Mouse (Mus musculus): ENCODE results near the gene Map1b. TPM values are rescaled to one million over a fixed set of nuclear protein-coding genes. Genes with fewer than 3 reads are reported as not detected.

Gene Map1b
- polyA plus RNA-seq, 1 experiment from 2014 or later, result 1,521 TPM

DNA sequence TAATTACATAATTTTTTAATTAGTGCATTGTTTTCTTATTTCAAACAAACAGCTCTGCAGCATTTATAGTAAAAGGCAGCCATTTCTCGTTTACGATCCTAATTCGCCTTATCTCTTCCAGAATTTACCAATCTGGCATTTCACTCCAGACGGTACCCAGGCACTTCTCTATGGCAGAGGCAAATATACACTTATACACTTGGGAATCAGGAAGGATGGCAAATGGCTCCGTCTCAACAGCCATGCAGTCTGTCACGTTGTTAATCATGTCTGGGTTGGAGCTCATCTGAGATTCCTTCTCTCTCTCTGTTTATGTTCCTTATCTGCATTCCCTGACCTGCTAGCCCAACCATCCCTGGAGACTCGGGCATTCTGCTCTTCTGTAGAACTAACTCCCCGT, 38.6 kb upstream of the Map1b start:
- H3K27ac ChIP-seq (ENCODE audit: low read depth, low read length), result no peak overlapping the region
- 81% methylated on average over 8 of the region's 8 CpGs for WGBS
- ATAC-seq (ENCODE audit: low FRiP score) (no peak), DNase-seq (ENCODE audit: low spot score) (no peak)
- no peaks in the 10 kb centered on the region for H3K36me3 ChIP-seq (ENCODE audit: control insufficient read depth, insufficient read depth, low read length)
- no peak overlapping the region for H3K4me3 ChIP-seq (ENCODE audit: low read depth, low read length)
- H3K4me1 ChIP-seq (replicated peaks; ENCODE audit: control insufficient read depth, insufficient read depth, low read length), result no peaks in the 10 kb centered on the region; the same call in 1 of the 2 replicates
- H3K4me2 ChIP-seq (replicated peaks; ENCODE audit: low read depth, low read length), result no peak overlapping the region
- no peaks in the 10 kb centered on the region for H3K27me3 ChIP-seq (ENCODE audit: control insufficient read depth, insufficient read depth, low read length)
- H3K9me3 ChIP-seq (ENCODE audit: control insufficient read depth, low read length), result no peaks in the 10 kb centered on the region
- no peak overlapping the region for H3K9ac ChIP-seq (ENCODE audit: low read depth, low read length)

DNA sequence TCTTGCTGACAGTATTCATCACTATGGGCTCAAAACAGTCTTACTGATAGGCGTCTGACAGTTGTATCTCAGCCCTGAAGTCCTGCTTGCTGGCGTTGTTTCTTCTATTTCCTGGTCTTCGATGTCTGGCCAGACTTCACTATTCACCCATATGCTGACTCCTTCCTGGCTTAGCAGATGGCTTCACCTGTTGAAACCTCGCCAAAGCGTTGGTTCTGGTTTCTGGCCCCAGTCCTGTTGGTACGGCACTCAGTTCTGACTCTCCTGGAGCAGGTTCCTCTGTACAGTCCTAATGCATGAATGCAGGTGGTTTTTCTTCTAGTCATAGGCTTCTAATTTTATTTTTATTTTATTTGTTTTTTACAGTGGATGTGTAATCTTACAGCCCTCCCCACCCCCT, 38.1 kb upstream of the Map1b start:
- WGBS, result 86% methylated on average over 6 of the region's 6 CpGs
- no peak overlapping the region for H3K27ac ChIP-seq (ENCODE audit: low read depth, low read length)
- no peaks in the 10 kb centered on the region; the same call in 1 of the 2 replicates for H3K4me1 ChIP-seq (replicated peaks; ENCODE audit: control insufficient read depth, insufficient read depth, low read length)
- H3K27me3 ChIP-seq (ENCODE audit: control insufficient read depth, insufficient read depth, low read length), result no peaks in the 10 kb centered on the region
- ATAC-seq (ENCODE audit: low FRiP score), result no peak
- H3K9ac ChIP-seq (ENCODE audit: low read depth, low read length), result no peak overlapping the region
- no peaks in the 10 kb centered on the region for H3K36me3 ChIP-seq (ENCODE audit: control insufficient read depth, insufficient read depth, low read length)
- no peak for DNase-seq (ENCODE audit: low spot score)
- no peak overlapping the region for H3K4me2 ChIP-seq (replicated peaks; ENCODE audit: low read depth, low read length)
- no peaks in the 10 kb centered on the region for H3K9me3 ChIP-seq (ENCODE audit: control insufficient read depth, low read length)
- no peak overlapping the region for H3K4me3 ChIP-seq (ENCODE audit: low read depth, low read length)

DNA sequence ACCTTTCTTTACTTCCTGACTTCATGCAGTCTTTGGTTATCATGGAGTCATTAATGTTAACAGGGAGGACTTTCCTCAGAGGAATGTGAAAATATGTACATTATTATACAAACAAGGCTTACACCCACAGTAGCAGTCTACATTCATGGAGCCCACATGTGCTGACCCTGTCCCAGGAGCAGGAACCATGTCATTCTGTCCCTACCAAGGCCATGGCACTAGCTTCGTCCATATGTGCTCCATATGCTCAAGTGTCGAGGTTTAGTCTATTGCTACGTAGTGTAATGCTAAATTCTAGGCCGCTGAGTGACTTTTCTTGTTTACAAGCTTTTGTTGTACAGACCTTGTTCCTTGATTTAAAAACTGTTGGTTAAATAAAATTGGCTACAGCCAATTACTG, 36.0 kb upstream of the Map1b start:
- WGBS, result 89% methylated on average over 4 of the region's 4 CpGs
- DNase-seq (ENCODE audit: low spot score), result no peak
- no peaks in the 10 kb centered on the region for H3K36me3 ChIP-seq (ENCODE audit: control insufficient read depth, insufficient read depth, low read length)
- no peaks in the 10 kb centered on the region; the same call in 1 of the 2 replicates for H3K4me1 ChIP-seq (replicated peaks; ENCODE audit: control insufficient read depth, insufficient read depth, low read length)
- H3K4me3 ChIP-seq (ENCODE audit: low read depth, low read length), result no peak overlapping the region
- ATAC-seq (ENCODE audit: low FRiP score), result no peak
- no peak overlapping the region for H3K9ac ChIP-seq (ENCODE audit: low read depth, low read length)
- no peaks in the 10 kb centered on the region for H3K27me3 ChIP-seq (ENCODE audit: control insufficient read depth, insufficient read depth, low read length)
- H3K4me2 ChIP-seq (replicated peaks; ENCODE audit: low read depth, low read length), result no peak overlapping the region
- H3K27ac ChIP-seq (ENCODE audit: low read depth, low read length), result no peak overlapping the region
- H3K9me3 ChIP-seq (ENCODE audit: control insufficient read depth, low read length), result no peaks in the 10 kb centered on the region

DNA sequence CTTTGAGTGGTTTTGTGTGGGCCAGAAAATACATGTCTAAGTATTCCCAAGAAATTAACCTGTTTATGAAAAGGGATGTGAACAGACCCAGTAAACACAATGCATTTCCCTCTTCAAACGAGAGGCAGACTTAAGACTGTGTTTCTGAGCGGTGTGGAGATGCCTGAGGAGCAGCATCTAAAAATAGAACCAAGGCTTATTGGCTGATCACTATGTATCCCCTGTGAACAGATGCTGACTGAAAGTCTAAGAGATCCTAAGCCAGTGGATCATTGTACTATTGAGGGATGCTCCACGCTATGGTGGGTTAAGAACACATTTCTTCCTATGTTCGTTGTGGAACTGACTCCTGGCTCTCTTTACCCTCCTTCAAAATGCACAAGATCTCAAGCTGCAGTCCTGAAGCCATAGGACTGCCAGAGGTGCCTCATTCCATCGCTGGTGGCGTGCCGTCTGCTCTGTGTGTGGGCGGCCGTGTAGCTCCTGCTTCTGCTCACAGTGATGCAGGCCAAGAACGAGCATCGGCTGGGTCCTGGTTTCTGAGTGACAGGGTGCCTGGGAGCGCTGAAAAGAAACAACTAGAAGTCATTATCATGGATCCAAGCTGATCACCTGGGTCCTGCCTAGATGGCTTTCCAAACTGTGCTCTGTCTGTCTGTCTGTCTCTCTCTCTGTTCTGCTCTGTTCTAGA, 34.5 kb upstream of the Map1b start:
- DNase-seq (ENCODE audit: low spot score) (no peak), ATAC-seq (ENCODE audit: low FRiP score) (peak; percentile 33; the same call in 1 of the 2 replicates)
- Histone ChIP-seq H3K4me3 (ENCODE audit: low read depth, low read length) (no peak overlapping the region), H3K4me2 (replicated peaks; ENCODE audit: low read depth, low read length) (no peak overlapping the region), H3K36me3 (ENCODE audit: control insufficient read depth, insufficient read depth, low read length) (no peaks in the 10 kb centered on the region), H3K27ac (ENCODE audit: low read depth, low read length) (no peak overlapping the region), H3K9me3 (ENCODE audit: control insufficient read depth, low read length) (no peaks in the 10 kb centered on the region), H3K4me1 (replicated peaks; ENCODE audit: control insufficient read depth, insufficient read depth, low read length) (no peaks in the 10 kb centered on the region; the same call in 1 of the 2 replicates), H3K9ac (ENCODE audit: low read depth, low read length) (no peak overlapping the region), H3K27me3 (ENCODE audit: control insufficient read depth, insufficient read depth, low read length) (no peaks in the 10 kb centered on the region)
- WGBS, result 49% methylated on average over 12 of the region's 12 CpGs

DNA sequence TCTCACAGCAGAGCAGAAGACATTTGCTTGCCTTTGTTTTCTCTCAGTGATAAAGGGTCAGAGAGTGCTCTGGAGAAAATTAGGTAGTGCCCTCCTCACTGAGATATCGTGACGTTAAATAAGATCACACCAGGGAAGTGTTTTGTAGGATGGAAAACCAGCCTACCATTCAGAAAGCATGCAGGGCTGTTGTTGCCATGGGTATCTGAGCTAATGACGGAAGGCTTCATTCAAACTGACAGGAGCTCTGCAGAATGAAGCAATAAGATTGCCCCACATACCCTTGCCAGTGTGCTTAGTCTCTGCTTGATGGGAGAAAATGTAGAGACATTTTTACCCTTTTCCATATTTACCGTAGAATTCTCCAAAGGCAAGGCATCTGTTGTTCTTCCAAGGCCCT, 33.7 kb upstream of the Map1b start:
- no peak for DNase-seq (ENCODE audit: low spot score)
- H3K4me3 ChIP-seq (ENCODE audit: low read depth, low read length), result no peak overlapping the region
- H3K9ac ChIP-seq (ENCODE audit: low read depth, low read length), result no peak overlapping the region
- no peaks in the 10 kb centered on the region; the same call in 1 of the 2 replicates for H3K4me1 ChIP-seq (replicated peaks; ENCODE audit: control insufficient read depth, insufficient read depth, low read length)
- WGBS, result 54% methylated on average over 4 of the region's 4 CpGs
- H3K27me3 ChIP-seq (ENCODE audit: control insufficient read depth, insufficient read depth, low read length), result no peaks in the 10 kb centered on the region
- H3K9me3 ChIP-seq (ENCODE audit: control insufficient read depth, low read length), result no peaks in the 10 kb centered on the region
- ATAC-seq (ENCODE audit: low FRiP score), result 0 out of 2 replicates have a peak, but pooled peaks have one; percentile 9
- H3K36me3 ChIP-seq (ENCODE audit: control insufficient read depth, insufficient read depth, low read length), result no peaks in the 10 kb centered on the region
- H3K4me2 ChIP-seq (replicated peaks; ENCODE audit: low read depth, low read length), result no peak overlapping the region
- 0 out of 2 replicates have a peak overlapping the region, but pooled peaks have one; percentile 30 for H3K27ac ChIP-seq (ENCODE audit: low read depth, low read length)

DNA sequence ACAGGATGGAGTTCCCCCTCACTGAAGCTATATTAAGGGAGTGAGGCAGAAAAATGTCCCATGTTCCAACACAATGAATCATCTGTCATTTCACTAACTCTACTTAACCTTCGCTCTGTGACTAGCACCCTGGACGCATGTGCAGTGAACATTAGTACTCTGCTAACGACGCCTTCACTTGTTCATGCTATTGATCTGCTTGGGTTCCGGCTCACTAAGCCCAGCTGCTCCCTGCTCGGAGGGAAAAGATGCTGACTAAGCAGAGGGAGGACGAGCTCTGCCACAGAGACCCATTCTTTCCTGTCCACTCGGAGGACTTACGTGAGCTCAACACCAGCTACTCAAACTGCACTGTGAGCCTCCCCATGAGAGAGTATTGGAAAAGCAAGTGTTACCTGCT, 33.2 kb upstream of the Map1b start:
- WGBS, result 27% methylated on average over 9 of the region's 9 CpGs
- Histone ChIP-seq H3K9me3 (ENCODE audit: control insufficient read depth, low read length) (no peaks in the 10 kb centered on the region), H3K27ac (ENCODE audit: low read depth, low read length) (0 out of 2 replicates have a peak overlapping the region, but pooled peaks have one; percentile 30), H3K9ac (ENCODE audit: low read depth, low read length) (no peak overlapping the region), H3K4me3 (ENCODE audit: low read depth, low read length) (no peak overlapping the region), H3K4me1 (replicated peaks; ENCODE audit: control insufficient read depth, insufficient read depth, low read length) (no peaks in the 10 kb centered on the region; the same call in 1 of the 2 replicates), H3K36me3 (ENCODE audit: control insufficient read depth, insufficient read depth, low read length) (no peaks in the 10 kb centered on the region), H3K4me2 (replicated peaks; ENCODE audit: low read depth, low read length) (no peak overlapping the region), H3K27me3 (ENCODE audit: control insufficient read depth, insufficient read depth, low read length) (no peaks in the 10 kb centered on the region)
- DNase-seq (ENCODE audit: low spot score), result peak; percentile 75
- peak; percentile 89 for ATAC-seq (ENCODE audit: low FRiP score)

DNA sequence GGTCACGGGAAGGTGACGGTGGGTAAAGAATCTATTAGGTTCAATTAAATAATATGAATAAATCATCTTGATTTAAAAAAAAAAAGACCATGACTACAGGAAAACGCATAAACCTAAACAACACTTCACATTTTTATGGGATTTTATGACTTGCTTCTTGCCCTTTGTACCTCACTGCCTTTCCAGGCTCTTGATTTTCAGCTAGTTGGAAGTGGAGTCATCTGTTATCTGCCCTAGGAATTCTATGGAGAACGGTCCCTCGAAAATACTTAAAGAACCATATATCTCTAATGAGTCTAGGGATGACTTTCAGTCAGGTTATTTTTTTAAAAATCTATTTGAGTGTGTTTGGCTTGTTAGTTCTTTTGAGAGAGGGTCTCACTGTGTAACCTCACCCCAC, 30.5 kb upstream of the Map1b start:
- WGBS, result 85% methylated on average over 5 of the region's 5 CpGs
- DNase-seq (ENCODE audit: low spot score) (no peak), ATAC-seq (ENCODE audit: low FRiP score) (no peak)
- Histone ChIP-seq H3K9ac (ENCODE audit: low read depth, low read length) (no peak overlapping the region), H3K9me3 (ENCODE audit: control insufficient read depth, low read length) (no peaks in the 10 kb centered on the region), H3K27ac (ENCODE audit: low read depth, low read length) (no peak overlapping the region), H3K4me3 (ENCODE audit: low read depth, low read length) (no peak overlapping the region), H3K4me1 (replicated peaks; ENCODE audit: control insufficient read depth, insufficient read depth, low read length) (no peaks in the 10 kb centered on the region; the same call in 1 of the 2 replicates), H3K36me3 (ENCODE audit: control insufficient read depth, insufficient read depth, low read length) (no peaks in the 10 kb centered on the region), H3K4me2 (replicated peaks; ENCODE audit: low read depth, low read length) (no peak overlapping the region), H3K27me3 (ENCODE audit: control insufficient read depth, insufficient read depth, low read length) (no peaks in the 10 kb centered on the region)

DNA sequence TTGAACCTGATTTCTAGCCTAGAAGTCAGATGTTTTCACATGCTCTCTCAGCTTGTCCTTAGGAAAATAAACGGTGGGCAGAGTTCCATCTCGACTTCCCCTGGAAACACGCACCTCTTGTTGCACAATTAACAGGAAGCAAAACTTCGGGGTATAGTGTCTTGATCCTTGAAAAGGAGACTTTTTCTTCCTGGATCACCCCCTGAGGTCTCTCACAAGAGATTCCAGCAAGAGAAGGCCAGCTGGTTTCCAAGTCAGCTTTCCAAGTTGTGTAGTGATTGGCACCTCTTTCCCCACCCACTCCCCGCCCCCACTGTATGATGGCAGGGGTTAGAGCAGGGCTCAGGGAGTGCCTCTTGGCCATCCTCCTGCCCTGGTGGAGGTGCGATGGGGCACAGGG, 28.9 kb upstream of the Map1b start:
- no peak for DNase-seq (ENCODE audit: low spot score)
- no peaks in the 10 kb centered on the region for H3K36me3 ChIP-seq (ENCODE audit: control insufficient read depth, insufficient read depth, low read length)
- no peak overlapping the region for H3K4me2 ChIP-seq (replicated peaks; ENCODE audit: low read depth, low read length)
- ATAC-seq (ENCODE audit: low FRiP score), result no peak
- H3K9ac ChIP-seq (ENCODE audit: low read depth, low read length), result no peak overlapping the region
- 69% methylated on average over 6 of the region's 6 CpGs for whole genome bisulfite sequencing
- H3K27ac ChIP-seq (ENCODE audit: low read depth, low read length), result no peak overlapping the region
- H3K9me3 ChIP-seq (ENCODE audit: control insufficient read depth, low read length), result no peaks in the 10 kb centered on the region
- no peak overlapping the region for H3K4me3 ChIP-seq (ENCODE audit: low read depth, low read length)
- no peaks in the 10 kb centered on the region; the same call in 1 of the 2 replicates for H3K4me1 ChIP-seq (replicated peaks; ENCODE audit: control insufficient read depth, insufficient read depth, low read length)
- H3K27me3 ChIP-seq (ENCODE audit: control insufficient read depth, insufficient read depth, low read length), result no peaks in the 10 kb centered on the region
